Mouse (Mus musculus): Measurements from ENCODE around the gene Adsl.
A peak's percentile ranks its signal among the peaks of the same experiment; 100 is the strongest.
"Not testable (repeated sequence)": the region's sequence is repeated elsewhere in the genome, so short reads cannot be mapped to it uniquely, and the experiment has no call there.

Adsl gene

DNA sequence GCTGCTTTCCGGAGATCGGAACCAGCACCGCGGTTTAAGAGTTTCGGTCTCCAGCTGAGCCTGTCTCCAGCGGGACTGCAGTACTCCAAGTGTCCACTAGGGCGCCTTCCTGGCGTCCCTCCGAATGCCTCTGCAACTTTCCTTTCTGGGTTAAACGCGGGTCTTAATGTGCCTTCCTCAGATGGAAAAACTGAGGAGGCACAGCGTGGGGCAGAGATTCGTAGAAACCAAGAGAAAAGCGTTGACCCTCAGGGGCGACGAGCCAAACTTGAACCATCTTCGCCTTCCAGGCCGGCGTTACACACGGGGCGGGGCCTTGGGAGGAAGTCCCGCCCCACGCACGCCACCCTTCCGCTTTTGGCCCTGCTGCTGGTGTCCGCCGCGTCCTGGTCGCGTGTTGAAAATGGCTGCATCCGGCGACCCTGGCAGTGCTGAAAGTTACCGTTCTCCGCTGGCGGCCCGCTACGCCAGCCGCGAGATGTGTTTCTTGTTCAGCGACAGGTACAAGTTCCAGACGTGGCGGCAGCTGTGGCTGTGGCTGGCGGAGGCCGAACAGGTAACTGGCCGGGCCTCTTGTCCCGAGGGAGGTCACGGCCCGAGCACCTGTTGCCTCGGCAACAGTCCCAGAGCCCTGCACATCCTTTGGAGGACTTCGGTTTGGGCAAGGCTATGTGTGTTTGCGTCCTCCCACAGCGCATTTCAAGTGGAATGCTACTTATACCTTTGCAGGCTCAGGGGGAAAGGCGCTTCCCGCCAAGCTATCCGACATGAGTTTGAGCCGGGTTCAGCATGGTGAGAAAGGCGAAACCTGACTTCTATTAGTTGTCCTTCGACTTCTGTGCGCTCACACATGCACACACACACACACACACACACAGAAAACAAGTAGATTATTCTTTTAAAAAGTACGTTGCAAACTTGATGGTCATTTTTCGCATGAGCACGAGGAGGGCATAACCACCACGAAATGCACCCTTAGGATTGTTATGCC lies at the start of gene Adsl:
Gene Adsl, plus strand, starts transcription at position 346 of the 991 bp plus-strand sequence.
- DNase-seq: peak; percentile 88

DNA sequence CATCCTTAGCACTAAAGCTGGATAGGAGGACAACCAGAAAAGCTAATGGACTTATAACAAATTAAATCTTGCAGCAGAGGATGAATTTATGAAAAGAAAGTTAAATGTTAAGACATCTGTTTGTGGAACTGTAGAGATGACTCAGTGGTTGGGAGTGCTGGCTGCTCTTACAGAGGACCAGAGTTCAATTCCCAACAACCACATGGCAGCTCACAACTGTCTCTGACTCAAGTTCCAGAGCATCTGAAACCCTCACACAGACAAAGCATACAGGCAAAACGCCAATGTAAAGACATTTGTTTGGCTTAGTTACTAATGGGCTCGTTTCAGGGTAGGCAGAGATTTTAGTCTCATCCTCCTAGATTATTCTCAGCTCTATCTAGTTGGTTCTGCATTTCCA lies 48.5 kb upstream of the Adsl start:
- DNase-seq: no peak

GRCm38 (mm10) chr15:80901806-80902513 lies 46.3 kb upstream of the Adsl start:
- DNase-seq: no peak

DNA sequence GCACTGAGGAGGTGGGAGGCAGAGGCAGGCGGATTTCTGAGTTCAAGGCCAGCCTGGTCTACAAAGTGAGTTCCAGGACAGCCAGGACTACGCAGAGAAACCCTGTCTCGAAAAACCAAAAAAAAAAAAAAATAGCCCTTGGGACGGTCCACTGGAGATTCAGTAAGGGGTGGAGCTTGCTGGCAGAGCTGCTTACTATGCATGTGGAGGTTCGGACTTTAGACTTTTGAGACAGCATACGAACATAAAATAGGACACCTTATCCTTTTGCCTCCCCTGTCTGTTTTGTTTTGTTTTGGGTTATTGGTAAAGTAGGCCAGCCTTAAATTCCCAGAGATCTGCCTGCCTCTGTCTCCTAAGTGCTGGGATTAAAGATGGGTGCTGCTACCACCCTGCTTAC lies 43.5 kb upstream of the Adsl start:
- DNase-seq: not testable (repeated sequence)

- DNase-seq: no peak
Measured at GRCm38 (mm10) chr15:80910183-80910582, 38.1 kb upstream of the Adsl start.

- no peak for DNase-seq
Measured at GRCm38 (mm10) chr15:80910790-80911531, 37.3 kb upstream of the Adsl start.

DNA sequence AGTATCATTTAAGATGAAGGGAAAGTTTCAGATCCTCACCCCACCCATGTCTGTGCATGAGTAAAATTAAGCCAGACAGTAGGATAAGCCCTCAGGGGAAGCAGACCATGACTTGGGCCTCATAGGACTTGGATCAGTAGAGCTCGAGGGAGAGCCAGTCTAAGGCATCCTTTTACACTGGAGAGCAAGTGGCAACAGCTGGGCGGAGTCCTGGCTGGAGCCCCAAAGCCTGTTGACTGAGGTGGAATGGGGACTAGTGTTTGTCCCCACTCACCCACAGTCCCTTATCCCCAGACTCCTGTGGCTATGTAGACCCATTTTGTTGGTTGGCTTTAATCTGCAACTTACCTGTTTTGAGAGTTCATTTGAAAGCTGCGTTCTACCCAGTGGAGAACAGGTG lies 36.1 kb upstream of the Adsl start:
- no peak for DNase-seq

GRCm38 (mm10) chr15:80913803-80914202 lies 34.5 kb upstream of the Adsl start:
- no peak for DNase-seq

DNA sequence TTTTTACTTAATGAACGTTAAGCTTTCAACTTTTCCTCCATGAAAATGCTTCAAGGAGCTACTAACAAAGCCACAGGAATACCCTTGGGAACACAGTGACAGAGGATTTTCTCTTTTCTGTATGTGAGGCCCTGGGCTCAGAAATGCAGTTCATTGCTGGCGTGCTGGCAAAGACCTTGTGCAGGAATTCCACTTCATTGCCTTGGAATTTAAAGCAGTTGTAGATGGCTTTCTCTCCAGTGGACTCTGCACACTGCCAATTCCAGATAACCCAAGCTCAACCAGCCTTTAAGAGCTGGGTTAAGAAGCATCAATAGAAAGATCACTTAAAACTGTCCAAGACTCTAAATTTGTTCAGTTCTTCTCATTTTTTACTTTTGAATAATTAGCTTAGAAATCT lies 32.4 kb upstream of the Adsl start:
- no peak for DNase-seq

DNA sequence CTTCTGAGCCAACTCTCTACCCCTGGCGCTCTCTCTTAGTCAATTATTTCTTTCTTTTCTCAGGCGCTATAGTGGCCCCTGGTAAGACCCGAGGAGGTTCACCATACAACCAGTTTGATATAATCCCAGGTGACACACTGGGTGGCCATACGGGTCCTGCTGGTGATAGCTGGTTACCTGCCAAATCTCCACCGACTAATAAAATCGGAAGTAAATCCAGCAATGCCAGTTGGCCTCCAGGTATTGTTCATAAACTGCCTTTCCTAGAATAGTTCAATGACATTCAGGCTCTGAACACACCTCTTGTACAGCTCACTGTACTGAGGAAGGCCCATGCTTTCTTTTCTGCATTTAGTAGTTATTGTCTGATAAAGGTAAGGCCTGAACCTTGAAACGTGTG lies 31.7 kb upstream of the Adsl start:
- no peak for DNase-seq

DNA sequence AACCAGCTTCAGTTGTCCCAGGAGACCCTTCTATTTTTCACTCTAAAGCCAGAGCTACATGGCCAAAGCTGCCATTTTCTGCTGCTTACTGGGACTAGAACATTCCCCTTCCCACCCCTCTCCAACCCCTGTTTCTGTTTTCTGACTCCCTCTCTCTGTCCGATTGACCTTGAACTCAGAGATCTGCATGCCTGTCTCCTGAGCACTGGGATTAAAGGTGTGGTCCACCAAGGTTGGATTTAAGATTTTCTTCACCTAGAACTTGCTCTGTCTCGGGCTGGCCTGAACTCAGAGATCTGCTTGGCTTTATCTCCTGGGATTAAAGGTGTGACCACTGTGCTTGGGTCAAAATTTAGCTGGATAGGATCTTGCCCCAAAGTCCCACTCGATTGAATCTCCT lies 27.9 kb upstream of the Adsl start:
- DNase-seq: no peak

DNA sequence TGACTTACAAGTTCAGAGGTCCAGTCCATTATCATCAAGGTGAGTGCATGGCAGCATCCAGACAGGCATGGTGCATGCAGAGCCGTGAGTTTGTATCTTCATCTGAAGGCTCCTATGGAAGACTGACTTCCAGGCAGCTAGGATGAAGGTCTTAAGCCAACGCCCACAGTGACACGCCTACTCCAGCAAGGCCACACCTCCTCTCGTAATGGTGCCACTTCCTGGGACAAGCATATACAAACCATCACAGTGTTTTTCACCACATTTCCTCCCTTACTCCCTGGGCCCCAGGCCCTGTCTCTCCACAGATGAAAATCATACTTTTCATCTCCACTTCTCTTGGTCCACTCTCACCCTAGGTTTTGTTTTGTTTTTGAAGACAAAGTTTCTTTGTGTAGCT lies 26.5 kb upstream of the Adsl start:
- no peak for DNase-seq

DNA sequence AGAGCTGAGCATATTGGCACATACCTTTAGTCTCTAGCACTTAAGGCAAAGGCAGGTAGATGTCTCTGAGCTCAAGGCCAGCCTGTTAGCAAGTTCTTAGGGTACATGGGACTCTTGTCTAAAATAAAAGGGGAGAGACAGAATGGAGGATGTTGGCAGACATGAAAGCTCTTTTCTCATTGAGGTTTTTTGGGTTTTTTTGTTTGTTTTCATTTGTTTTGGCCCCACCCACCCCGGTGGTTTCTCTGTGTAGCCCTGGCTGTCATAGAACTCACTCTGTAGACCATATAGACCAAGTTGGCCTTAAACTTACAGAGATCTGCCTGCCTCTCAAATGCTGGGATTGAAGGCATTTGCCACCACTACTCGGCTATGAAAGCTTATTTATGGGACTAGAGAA lies 24.1 kb upstream of the Adsl start:
- DNase-seq: no peak

- DNase-seq: no peak
Measured at GRCm38 (mm10) chr15:80928811-80929355, 19.4 kb upstream of the Adsl start.

- no peak for DNase-seq
Measured at GRCm38 (mm10) chr15:80930048-80930571, 18.2 kb upstream of the Adsl start.

DNA sequence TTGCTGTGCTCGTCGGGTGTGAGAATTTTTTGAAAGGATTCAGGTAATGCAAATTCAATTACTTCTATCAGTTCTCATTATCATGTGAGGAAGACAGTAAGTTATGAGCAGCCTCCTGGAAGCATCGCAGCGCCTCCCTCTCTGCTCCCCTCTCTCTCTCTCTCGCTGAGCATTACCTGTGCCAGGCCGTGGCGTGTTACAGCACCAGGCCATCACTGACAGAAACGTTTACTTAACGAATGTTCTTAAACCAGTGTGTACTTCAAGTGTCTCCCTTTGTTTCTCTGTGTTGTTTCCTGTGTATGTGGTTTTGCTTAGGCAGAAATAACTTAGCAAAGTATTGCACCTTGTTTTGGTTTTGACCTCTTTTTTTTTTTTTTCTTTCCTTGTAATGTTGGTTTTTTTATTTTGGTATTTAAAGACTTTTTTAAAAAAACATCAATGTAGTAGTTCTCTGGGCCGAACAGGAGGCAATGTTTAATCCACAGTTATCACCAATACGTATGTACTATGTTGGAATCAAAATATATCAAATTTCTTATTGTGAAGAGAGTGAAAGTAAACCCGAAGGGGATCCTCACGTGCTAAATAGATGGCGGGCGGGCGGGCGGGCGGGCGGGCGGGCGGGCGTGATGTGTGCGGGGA lies 17.5 kb upstream of the Adsl start:
- DNase-seq: not testable (repeated sequence)

- DNase-seq: no peak
Measured at GRCm38 (mm10) chr15:80931345-80931960, 16.8 kb upstream of the Adsl start.

DNA sequence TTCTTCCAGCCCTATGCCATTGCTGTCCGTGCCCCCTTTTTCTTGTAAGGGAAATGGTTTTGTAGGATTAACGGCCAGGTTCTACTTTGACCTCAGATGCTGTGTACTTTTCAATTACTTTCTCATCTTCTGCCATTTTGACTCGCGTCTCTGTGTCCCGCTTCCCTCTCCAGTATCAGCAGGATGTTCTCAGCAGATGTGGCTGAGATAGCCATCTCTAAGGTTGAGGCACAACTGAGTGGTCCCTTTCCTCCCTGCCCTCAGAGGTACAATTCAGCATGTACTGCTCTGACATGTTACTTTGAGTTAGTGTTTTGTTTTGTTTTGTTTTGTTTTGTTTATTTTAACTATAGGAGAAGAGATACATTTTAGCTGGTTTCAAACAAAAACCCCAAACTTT lies 13.4 kb upstream of the Adsl start:
- DNase-seq: no peak

DNA sequence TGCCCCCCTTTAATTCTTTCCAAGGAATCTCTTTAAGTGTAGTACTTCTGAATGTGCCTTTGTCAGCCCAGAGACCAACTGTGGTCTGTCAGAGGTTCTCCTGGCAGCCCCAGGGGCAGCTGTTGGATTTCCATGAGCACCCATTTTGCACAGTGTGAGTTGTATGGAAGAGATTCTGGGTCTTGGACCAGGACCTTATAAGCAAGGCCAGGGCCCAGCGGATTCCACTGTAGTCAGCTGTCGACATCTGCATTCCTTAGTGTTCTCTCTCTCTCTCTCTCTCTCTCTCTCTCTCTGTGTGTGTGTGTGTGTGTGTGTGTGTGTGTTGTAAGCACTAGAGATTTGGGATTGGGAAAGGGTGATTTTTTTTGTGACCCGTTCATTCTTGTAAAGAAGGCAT lies 11.6 kb upstream of the Adsl start:
- DNase-seq: no peak

DNA sequence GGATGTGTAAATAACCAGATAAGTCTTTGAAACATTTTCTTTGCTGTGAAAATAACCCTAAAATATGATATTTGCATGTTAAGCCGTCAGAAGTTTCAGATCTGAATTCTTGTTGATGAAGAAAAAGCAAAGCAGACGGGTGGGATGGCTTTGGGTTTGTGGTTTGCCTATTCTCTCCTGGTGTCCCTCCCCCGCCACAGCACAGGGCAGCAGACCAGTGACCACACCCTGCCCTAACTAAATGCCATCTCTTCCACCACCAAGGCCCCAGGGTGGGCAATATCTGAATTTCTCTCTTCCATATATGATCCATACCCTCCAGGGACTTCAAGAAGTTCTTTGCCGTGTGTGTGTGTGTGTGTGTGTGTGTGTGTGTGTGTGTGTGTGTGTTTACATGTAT lies 9.7 kb upstream of the Adsl start:
- DNase-seq: no peak

GRCm38 (mm10) chr15:80939401-80939800 lies 8.9 kb upstream of the Adsl start:
- DNase-seq: no peak

Data from right cerebral cortex, postnatal 14 days (tissue).